Mouse (Mus musculus): ENCODE measurements around the gene Slc25a29.

The Slc25a29 gene

DNA sequence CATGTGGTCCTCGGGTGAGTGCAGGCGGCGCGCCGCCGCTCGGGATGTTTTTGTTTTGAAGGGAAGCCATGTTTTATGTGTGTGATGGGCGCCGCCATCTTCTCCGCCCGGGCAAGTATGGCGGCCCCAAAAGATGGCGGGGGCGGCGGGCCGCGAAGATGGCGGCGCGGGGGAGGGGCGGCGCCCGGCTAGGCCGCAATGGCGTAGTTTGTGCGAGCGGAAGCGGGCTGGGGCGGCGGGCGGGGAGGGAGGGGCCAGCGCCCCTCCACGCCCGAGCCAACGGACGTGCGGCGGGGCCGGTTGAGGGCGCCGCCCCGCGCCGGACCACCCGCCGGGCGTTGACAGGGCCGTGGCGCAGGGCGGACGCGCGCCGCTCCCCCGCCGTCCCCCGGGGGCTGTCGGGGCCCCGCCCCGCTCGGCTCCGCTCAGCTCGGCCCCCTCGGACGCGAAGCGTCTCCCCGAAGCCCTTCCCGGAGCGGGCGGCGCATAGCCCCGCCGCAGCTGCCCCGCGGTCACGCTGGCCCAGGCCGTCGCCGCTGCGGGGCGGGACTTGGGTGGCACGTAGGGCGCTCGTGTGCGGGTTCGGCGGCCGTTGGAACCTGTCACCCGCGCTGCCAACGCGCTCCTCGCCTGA is 41.5 kb downstream of the Slc25a29 start:
- peak; percentile 85 for DNase-seq

DNA sequence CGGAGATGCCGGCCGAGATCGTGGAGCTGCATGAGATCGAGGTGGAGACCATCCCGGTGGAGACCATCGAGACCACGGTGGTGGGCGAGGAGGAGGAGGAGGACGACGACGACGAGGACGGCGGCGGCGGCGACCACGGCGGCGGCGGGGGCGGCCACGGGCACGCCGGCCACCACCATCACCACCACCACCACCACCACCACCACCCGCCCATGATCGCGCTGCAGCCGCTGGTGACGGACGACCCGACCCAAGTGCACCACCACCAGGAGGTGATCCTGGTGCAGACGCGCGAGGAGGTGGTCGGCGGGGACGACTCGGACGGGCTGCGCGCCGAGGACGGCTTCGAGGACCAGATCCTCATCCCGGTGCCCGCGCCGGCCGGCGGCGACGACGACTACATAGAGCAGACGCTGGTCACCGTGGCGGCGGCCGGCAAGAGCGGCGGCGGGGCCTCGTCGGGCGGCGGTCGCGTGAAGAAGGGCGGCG is 42.2 kb downstream of the Slc25a29 start:
- peak; percentile 41 for DNase-seq

DNA sequence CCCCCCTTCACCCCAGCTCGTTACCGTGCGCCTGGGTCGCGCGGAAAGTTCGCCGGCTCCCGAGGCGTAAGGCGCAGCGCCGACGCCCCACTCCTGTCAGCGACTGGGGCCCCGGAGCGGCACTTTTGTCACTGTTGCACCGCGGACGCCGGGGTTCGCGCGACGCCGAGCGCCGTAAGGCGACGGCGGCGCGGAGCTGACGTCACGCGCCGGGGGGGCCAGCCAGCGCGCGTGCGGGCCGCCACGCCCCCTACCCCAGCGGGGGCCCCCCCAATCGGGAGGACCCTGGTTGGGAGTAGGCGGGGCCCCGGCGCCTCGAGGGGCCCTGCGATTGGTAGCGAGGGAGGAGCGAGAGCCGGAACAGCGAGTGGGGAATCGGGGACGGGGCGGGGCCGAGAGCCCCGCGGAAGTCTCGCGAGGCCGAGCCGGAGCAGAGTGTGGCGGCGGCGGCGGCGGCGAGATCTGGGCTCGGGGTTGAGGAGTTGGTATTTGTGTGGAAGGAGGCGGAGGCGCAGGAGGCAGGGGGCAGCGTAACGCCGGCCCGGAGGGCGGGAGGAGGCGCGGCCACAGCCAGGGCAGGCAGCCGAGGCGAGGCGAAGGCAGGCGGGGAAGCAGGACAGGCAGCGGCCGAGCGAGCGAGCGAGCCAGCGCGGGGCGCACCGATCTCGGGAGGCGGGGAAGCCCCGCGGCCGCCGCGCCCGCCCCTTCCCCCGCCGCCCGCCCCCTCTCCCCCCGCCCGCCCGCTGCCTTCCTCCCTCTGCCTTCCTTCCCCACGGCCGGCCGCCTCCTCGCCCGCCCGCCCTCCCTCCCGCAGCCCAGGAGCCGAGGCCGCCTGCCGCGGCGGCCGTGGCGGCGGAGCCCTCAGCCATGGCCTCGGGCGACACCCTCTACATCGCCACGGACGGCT is 42.9 kb downstream of the Slc25a29 start, which contains the start of gene Yy1:
TSS of gene Yy1 (plus strand) at position 428 of the 907 bp plus-strand sequence.
- DNase-seq: peak; percentile 98

DNA sequence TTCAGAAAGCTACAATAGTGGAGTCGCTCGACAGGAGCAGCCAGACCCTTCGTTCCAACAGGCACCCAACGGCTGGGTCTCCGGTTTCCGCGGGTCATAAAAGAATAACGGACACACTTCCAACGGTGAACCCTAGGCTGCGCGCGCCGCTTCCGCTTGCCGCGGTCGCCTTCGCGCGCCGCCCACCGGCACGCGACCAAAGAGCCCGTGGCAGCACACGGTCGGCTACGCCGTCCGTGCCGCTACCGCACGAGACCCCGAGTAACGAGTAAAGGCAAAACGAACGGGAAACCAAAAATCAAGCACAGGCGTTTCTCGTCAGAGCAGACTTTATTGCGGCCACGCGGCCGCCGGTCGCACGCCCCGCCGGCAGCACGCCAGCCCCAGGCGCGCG is 43.5 kb downstream of the Slc25a29 start:
- peak; percentile 78 for DNase-seq

DNA sequence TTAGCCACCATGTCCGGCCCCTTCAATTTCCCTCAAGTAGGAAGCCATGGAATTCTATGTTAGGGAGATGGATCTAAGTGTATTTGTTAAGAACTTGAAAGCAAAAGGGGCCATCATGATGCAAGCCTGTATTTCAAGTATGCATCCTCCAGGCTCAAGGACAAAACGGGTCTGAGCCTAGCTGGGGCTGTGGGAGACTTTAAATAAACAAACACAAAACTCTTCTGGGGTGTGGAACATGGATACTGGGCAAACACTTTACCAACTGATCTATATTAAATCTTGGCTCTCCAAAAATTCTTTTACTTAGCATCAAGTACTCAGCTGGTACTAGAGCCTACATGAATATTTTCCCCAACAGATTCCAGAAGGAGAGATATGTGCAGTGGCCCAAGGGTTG is 48.4 kb downstream of the Slc25a29 start:
- no peak for DNase-seq

DNA sequence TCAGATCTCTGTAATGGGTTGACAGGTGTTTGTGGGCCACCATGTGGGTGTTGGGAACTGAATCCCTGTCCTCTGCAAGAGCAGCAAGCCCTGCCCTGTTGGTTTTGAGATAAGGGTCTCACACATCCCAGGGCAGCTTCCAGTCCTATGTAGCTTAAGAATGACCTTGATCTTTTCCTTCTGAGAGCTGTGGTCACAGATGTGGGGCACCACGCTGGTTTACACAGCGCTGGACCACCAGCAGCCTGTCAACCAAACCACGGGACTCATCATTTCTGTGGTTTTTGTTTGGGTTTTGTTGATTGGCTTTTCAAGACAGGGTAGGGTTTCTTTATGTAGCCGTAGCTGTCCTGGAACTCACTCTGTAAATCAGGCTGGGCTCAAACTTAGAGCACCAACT is 50.5 kb downstream of the Slc25a29 start:
- DNase-seq: no peak

DNA sequence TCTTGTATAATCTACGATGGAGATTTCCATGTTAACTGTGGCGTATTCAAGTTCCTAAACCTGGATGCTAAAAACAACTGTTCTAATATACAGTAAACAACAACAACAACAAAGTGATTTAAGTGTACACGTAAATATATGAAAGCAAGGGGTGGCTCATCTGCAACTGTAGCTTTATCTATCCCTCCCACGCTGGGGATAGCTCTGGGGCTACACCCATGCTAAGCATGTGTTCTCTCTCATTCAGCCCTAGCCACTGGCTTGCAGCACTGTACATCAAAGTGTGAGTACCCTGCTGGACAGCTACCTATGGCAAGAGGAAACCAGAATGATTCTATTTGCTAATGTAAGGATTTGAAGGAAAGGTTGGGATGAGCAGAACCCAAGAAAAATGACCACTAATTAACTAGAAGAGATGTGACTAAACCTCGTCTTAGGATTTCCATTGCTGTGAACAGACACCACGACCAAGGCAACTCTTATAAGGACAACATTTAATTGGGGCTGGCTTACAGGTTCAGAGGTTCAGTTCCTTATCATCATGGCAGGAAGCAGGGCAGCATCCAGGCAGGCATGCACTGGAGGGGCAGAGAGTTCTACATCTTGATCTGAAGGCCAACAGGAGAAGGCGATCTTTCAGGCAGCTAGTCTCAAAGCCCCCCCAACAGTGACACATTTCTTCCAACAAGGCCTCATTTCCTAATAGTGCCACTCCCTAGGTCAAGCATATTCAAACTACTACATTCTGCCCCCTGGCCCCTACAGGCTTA is 55.4 kb downstream of the Slc25a29 start:
- no peak for DNase-seq
